Mouse (Mus musculus): Measurements from ENCODE around the gene Shpk.

DNA sequence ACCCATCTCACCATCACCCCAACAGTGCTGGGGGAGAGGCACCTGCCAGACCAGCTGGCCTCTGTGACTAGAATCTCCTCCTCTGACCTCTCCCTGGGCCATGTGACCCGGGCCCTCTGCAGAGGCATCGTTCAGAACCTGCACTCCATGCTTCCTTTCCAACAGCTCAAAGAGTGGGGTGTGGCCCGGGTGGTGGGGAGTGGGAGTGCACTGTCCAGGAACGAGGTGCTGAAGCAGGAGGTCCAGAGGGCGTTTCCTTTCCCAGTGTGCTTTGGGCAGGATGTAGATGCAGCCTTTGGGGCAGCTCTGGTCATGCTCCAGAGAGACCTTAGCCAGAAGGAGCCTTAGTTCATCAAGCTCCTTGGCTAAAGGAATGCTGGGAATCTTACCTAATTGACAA, 23.6 kb downstream of the Shpk start:
- no peak for TF ChIP-seq CTCF (conservative IDR thresholded peaks at IDR 0.05; ENCODE audit: low read length)
- no peak for TF ChIP-seq POU5F1 (IDR thresholded peaks at IDR 0.05; ENCODE audit: borderline replicate concordance, low read length)
